In genomic region chr2:32816946-32817581, GRCm38 (mm10) we compare ENCODE assay signal across 10 mouse cellular contexts. TPM values are rescaled to one million over a fixed set of nuclear protein-coding genes. Genes with fewer than 3 reads are reported as not detected.
DNase-seq lines count a peak whose midpoint lies in the region; ATAC-seq and TF ChIP-seq lines count a peak whose summit lies in the region.
"Had no signal": no experiment of that assay in that cellular context is flagged by ENCODE, and none has a peak within 500 bp of the region (broad histone marks: within the 10 kb centered on the region; RNA-seq: fewer than 3 reads in every experiment).

No protein-coding gene starts in this region.

- no peak overlapping the region for H3K9ac ChIP-seq in hindbrain, embryonic 11.5 days (ENCODE audit: low read depth, low read length)

- WGBS in hindbrain, embryonic 10.5 days = 83% methylated on average over 17 of the region's 17 CpGs
- WGBS in hindbrain, embryonic 11.5 days = 75% methylated on average over 17 of the region's 17 CpGs
- 47% methylated on average over 17 of the region's 17 CpGs for WGBS in olfactory bulb, adult 2 months

- intact Hi-C loops in left cerebral cortex, postnatal 36 days (cut with DNase I) = loop anchor here (2.0 kb wide), 1 partner anchor 30 kb away; the partner anchor contains the start of gene Stxbp1

- peaks cover 49% of the 10 kb centered on the region for H3K36me3 ChIP-seq in hindbrain, embryonic 10.5 days
- H3K36me3 ChIP-seq in hindbrain, embryonic 11.5 days (ENCODE audit: control insufficient read depth, insufficient read depth, low read length) = no peaks in the 10 kb centered on the region

- H3K27ac ChIP-seq in hindbrain, embryonic 10.5 days = 0 out of 2 replicates have a peak overlapping the region, but pooled peaks have one; percentile 35
- no peak overlapping the region for H3K27ac ChIP-seq in hindbrain, embryonic 11.5 days (ENCODE audit: low read depth, low read length)
- peak overlapping the region; percentile 52 for H3K27ac ChIP-seq in olfactory bulb, adult 2 months (ENCODE audit: insufficient read depth, low read depth, low read length)

- no peak for ATAC-seq in hindbrain, embryonic 11.5 days (ENCODE audit: low FRiP score)
- no peak for ATAC-seq in monocyte, adult 5-6 weeks (replicated peaks; ENCODE audit: insufficient number of reproducible peaks, low FRiP score, low TSS enrichment, poor library complexity, severe bottlenecking)

- no peaks in the 10 kb centered on the region for H3K27me3 ChIP-seq in hindbrain, embryonic 10.5 days (ENCODE audit: insufficient read depth, poor library complexity, severe bottlenecking)
- no peaks in the 10 kb centered on the region for H3K27me3 ChIP-seq in hindbrain, embryonic 11.5 days (ENCODE audit: control insufficient read depth, insufficient read depth, low read length)

- no peaks in the 10 kb centered on the region for H3K9me3 ChIP-seq in hindbrain, embryonic 10.5 days
- no peaks in the 10 kb centered on the region for H3K9me3 ChIP-seq in hindbrain, embryonic 11.5 days (ENCODE audit: control insufficient read depth, low read length)

- no peak overlapping the region for H3K4me3 ChIP-seq in hindbrain, embryonic 10.5 days
- no peak overlapping the region for H3K4me3 ChIP-seq in hindbrain, embryonic 11.5 days (ENCODE audit: low read depth, low read length)
- H3K4me3 ChIP-seq in olfactory bulb, adult 2 months (ENCODE audit: insufficient read depth, low read depth, low read length) = no peak overlapping the region

- DNase-seq in hindbrain, embryonic 10.5 days (ENCODE audit: low spot score) = no peak
- no peak for DNase-seq in hindbrain, embryonic 11.5 days (ENCODE audit: low spot score)
- DNase-seq in frontal cortex, postnatal 14 days (ENCODE audit: low spot score in 2 of 2) = peak; percentile 40 to 58
- DNase-seq in left cerebral cortex, postnatal 36 days (ENCODE audit: low spot score in 2 of 2) = peak; percentile 64 to 83
- DNase-seq in ovary, postnatal 14 days (ENCODE audit: low spot score) = no peak
- DNase-seq in gastrocnemius, adult 8-10 months (ENCODE audit: low spot score in 2 of 2) = no peak

- TF ChIP-seq POLR2A in olfactory bulb, adult 2 months (IDR thresholded peaks at IDR 0.05; ENCODE audit: insufficient read depth, low read depth, low read length) = no peak

- TF ChIP-seq CTCF in olfactory bulb, adult 2 months (IDR thresholded peaks at IDR 0.05; ENCODE audit: insufficient read depth, low read depth, low read length) = no peak

- H3K4me1 ChIP-seq in hindbrain, embryonic 10.5 days (replicated peaks) = peaks cover 15% of the 10 kb centered on the region; the same call in 1 of the 2 replicates
- H3K4me1 ChIP-seq in hindbrain, embryonic 11.5 days (replicated peaks; ENCODE audit: control insufficient read depth, insufficient read depth, low read length) = no peaks in the 10 kb centered on the region
- peaks cover 26% of the 10 kb centered on the region for H3K4me1 ChIP-seq in olfactory bulb, adult 2 months (ENCODE audit: control insufficient read depth, insufficient read depth, low read length)

- no peak overlapping the region for H3K4me2 ChIP-seq in hindbrain, embryonic 11.5 days (replicated peaks; ENCODE audit: low read depth, low read length)

RNA-seq across cellular contexts. Expression of gene Stxbp1, which starts 30.0 kb away (rescaled TPM):
- 40.1 and 63.3 TPM in 2 replicates for polyA plus RNA-seq in hindbrain, embryonic 10.5 days (2016; fragmentation: Nextera tagmentation; extraction: Ambion mirVana)
- polyA plus RNA-seq in hindbrain, embryonic 11.5 days (2014; fragmentation: Nextera tagmentation; extraction: Ambion mirVana) = 62.8 and 64.7 TPM in 2 replicates
- 1,000 to 10,000 TPM in 1 of 2 experiments, 100 to 1,000 TPM in 1; 963 to 1,065 TPM for total RNA-seq in left cerebral cortex, postnatal 36 days (2021)
- polyA plus RNA-seq in olfactory bulb, adult 2 months (2012; ENCODE audit: insufficient read depth, insufficient read length, low replicate concordance, missing spikeins) = 182 and 623 TPM in 2 replicates
- total RNA-seq in monocyte, adult 5-6 weeks (2017) = 0.43 to 1.2 TPM (median 1.1 TPM) in 3 replicates
- 1 to 10 TPM; 2.0 to 2.6 (median 2.1) TPM for total RNA-seq in gastrocnemius, adult 8-10 months (2022)

RNA-seq across cellular contexts. Expression of gene Cfap157, which starts 32.8 kb away (rescaled TPM):
- polyA plus RNA-seq in hindbrain, embryonic 10.5 days (2016; fragmentation: Nextera tagmentation; extraction: Ambion mirVana) = 1.1 and 1.2 TPM in 2 replicates
- polyA plus RNA-seq in hindbrain, embryonic 11.5 days (2014; fragmentation: Nextera tagmentation; extraction: Ambion mirVana) = 0.80 and 0.98 TPM in 2 replicates
- total RNA-seq in left cerebral cortex, postnatal 36 days (2021) = under 1 TPM in 1 of 2 experiments, not detected in 1; 0.29 TPM
- polyA plus RNA-seq in olfactory bulb, adult 2 months (2012; ENCODE audit: insufficient read depth, insufficient read length, low replicate concordance, missing spikeins) = not detected in 2 replicates
- not detected in 3 replicates for total RNA-seq in monocyte, adult 5-6 weeks (2017)
- total RNA-seq in gastrocnemius, adult 8-10 months (2022) = not detected
- total RNA-seq: common myeloid progenitor, adult 5-6 weeks; liver, adult 2 months had no signal
- polyA plus RNA-seq: liver, adult 2 months had no signal

RNA-seq across cellular contexts. Expression of gene Ptrh1, which starts 41.5 kb away (rescaled TPM):
- polyA plus RNA-seq in hindbrain, embryonic 10.5 days (2016; fragmentation: Nextera tagmentation; extraction: Ambion mirVana) = 5.7 and 7.2 TPM in 2 replicates
- polyA plus RNA-seq in hindbrain, embryonic 11.5 days (2014; fragmentation: Nextera tagmentation; extraction: Ambion mirVana) = 4.2 and 4.3 TPM in 2 replicates
- total RNA-seq in left cerebral cortex, postnatal 36 days (2021) = 1 to 10 TPM; 7.2 to 9.2 TPM
- polyA plus RNA-seq in olfactory bulb, adult 2 months (2012; ENCODE audit: insufficient read depth, insufficient read length, low replicate concordance, missing spikeins) = not detected in 2 replicates
- 1.1 to 1.8 TPM (median 1.6 TPM) in 3 replicates for total RNA-seq in monocyte, adult 5-6 weeks (2017)
- 1 to 10 TPM; 1.4 to 3.8 (median 2.3) TPM for total RNA-seq in gastrocnemius, adult 8-10 months (2022)

RNA-seq across cellular contexts. Expression of gene Ttc16, which starts 41.6 kb away (rescaled TPM):
- 0.31 and 0.73 TPM in 2 replicates for polyA plus RNA-seq in hindbrain, embryonic 10.5 days (2016; fragmentation: Nextera tagmentation; extraction: Ambion mirVana)
- 0.22 and 0.34 TPM in 2 replicates for polyA plus RNA-seq in hindbrain, embryonic 11.5 days (2014; fragmentation: Nextera tagmentation; extraction: Ambion mirVana)
- under 1 TPM; 0.41 to 0.72 TPM for total RNA-seq in left cerebral cortex, postnatal 36 days (2021)
- not detected in 2 replicates for polyA plus RNA-seq in olfactory bulb, adult 2 months (2012; ENCODE audit: insufficient read depth, insufficient read length, low replicate concordance, missing spikeins)
- not detected in 3 replicates for total RNA-seq in monocyte, adult 5-6 weeks (2017)
- under 1 TPM in 1 of 4 experiments, not detected in 3; 0.09 TPM for total RNA-seq in gastrocnemius, adult 8-10 months (2022)
- total RNA-seq: common myeloid progenitor, adult 5-6 weeks had no signal

RNA-seq across cellular contexts. Expression of gene Fam129b, which starts 58.9 kb away (rescaled TPM):
- 34.3 and 36.1 TPM in 2 replicates for polyA plus RNA-seq in hindbrain, embryonic 10.5 days (2016; fragmentation: Nextera tagmentation; extraction: Ambion mirVana)
- polyA plus RNA-seq in hindbrain, embryonic 11.5 days (2014; fragmentation: Nextera tagmentation; extraction: Ambion mirVana) = 11.6 and 13.1 TPM in 2 replicates
- 10 to 100 TPM; 22.6 to 23.7 TPM for total RNA-seq in left cerebral cortex, postnatal 36 days (2021)
- not detected in 2 replicates for polyA plus RNA-seq in olfactory bulb, adult 2 months (2012; ENCODE audit: insufficient read depth, insufficient read length, low replicate concordance, missing spikeins)
- total RNA-seq in monocyte, adult 5-6 weeks (2017) = 12.9 to 14.8 TPM (median 14.4 TPM) in 3 replicates
- total RNA-seq in gastrocnemius, adult 8-10 months (2022) = 1 to 10 TPM; 3.8 to 6.3 (median 5.4) TPM

Comparison
In these comparisons a context has a peak if more than half of its experiments do, and no peak if none do; other contexts are left out.
1. DNase-seq: peak in frontal cortex, postnatal 14 days (2 of 2) and left cerebral cortex, postnatal 36 days (2 of 2); none in hindbrain, embryonic 10.5 days (single experiment), hindbrain, embryonic 11.5 days (single experiment), ovary, postnatal 14 days (single experiment) and gastrocnemius, adult 8-10 months (0 of 2).
2. RNA of gene Stxbp1, which starts 30.0 kb away (total RNA-seq): 963 to 1,065 TPM in left cerebral cortex, postnatal 36 days; 2.0 to 2.6 TPM in gastrocnemius, adult 8-10 months and 0.43 to 1.2 TPM in monocyte, adult 5-6 weeks; every median in the first group is over 100 times any median in the second.